Mouse (Mus musculus) embryonic facial prominence, embryonic 14.5 days (tissue): Measurements from ENCODE around the gene Gm28729. TPM values are rescaled to one million over a fixed set of nuclear protein-coding genes. Genes with fewer than 3 reads are reported as not detected.
"Not testable (repeated sequence)": the region's sequence is repeated elsewhere in the genome, so short reads cannot be mapped to it uniquely, and the experiment has no call there.

Experiments
- ATAC-seq: fragments of 200-750 bp; cut with Nextera tagmentation; 2 replicates; pipeline ENCODE4 v1.8.0; 2017; ENCODE audit warnings: low read depth, moderate number of reproducible peaks, moderate TSS enrichment
- DNase-seq: peaks from one replicate; pipeline ENCODE4 v3.0.0-alpha.2; 2015; ENCODE audit warnings: low spot score
- H3K27ac ChIP-seq: fragments of 300-500 bp; sonication (generic); replicated peaks from 2 replicates; pipeline ENCODE4 v1.5.1; 2014; ENCODE audit warnings: low read depth, mild to moderate bottlenecking, low read length, moderate library complexity
- H3K27me3 ChIP-seq: fragments of 300-500 bp; sonication (generic); replicated peaks from 2 replicates; pipeline ENCODE4 v1.6.1; 2014; ENCODE audit warnings: low read length; ENCODE audit not compliant: control insufficient read depth, insufficient read depth
- H3K36me3 ChIP-seq: fragments of 300-500 bp; sonication (generic); 2 replicates; pipeline ENCODE4 v1.6.1; 2014; ENCODE audit warnings: low read length, mixed read lengths; ENCODE audit not compliant: control insufficient read depth, insufficient read depth
- H3K4me1 ChIP-seq: fragments of 300-500 bp; sonication (generic); 2 replicates; pipeline ENCODE4 v1.6.1; 2014; ENCODE audit warnings: antibody characterized with exemption, low read length; ENCODE audit not compliant: control insufficient read depth, insufficient read depth
- H3K4me2 ChIP-seq: fragments of 300-500 bp; sonication (generic); 2 replicates; pipeline ENCODE4 v1.6.1; 2014; ENCODE audit warnings: low read depth, mild to moderate bottlenecking, low read length, moderate library complexity, mixed read lengths
- H3K4me3 ChIP-seq: fragments of 300-500 bp; sonication (generic); 2 replicates; pipeline ENCODE4 v1.5.1; 2014; ENCODE audit warnings: low read depth, mild to moderate bottlenecking, low read length
- H3K9ac ChIP-seq: fragments of 300-500 bp; sonication (generic); 2 replicates; pipeline ENCODE4 v1.6.1; 2014; ENCODE audit warnings: low read depth, mild to moderate bottlenecking, low read length, moderate library complexity, mixed read lengths
- H3K9me3 ChIP-seq: fragments of 300-500 bp; sonication (generic); 2 replicates; pipeline ENCODE4 v1.6.1; 2016; ENCODE audit warnings: low read length; ENCODE audit not compliant: control insufficient read depth
- WGBS: fragments of 180-500 bp; shearing (Covaris S2); extraction: QIAGEN DNeasy Blood & Tissue Kit; methylation state at CpG from one replicate; pipeline ENCODE4 v1.1.7; 2014; 5-methylcytosine and 5-hydroxymethylcytosine counted together
- polyA plus RNA-seq: library from polyadenylated mRNA; unstranded; fragments of >200 nt; fragmentation: Nextera tagmentation; extraction: Ambion mirVana; gene quantifications from 2 replicates; pipeline ENCODE4 v1.2.1, GENCODE M21; 2014

Gm28729 gene
- polyA plus RNA-seq, 1 experiment from 2014 or later, result 0.64 TPM

DNA sequence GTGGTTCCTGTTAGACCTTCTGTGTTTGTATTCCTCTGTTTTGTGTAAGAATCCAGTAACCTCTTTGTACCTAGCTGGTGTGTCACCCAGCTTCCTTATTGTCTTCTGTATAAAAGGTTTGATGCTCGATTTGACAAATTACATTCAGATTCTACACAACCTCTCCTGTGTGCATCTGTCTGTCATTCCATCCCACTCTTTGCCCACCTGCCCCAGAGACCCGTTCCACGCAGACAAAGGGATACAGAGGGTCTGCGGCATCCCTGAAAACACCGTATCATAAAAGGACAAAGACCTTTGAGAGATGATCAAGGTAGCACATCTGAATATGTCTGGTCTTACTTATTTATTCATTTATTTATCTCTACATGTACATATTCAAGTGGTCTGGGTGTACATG, 37.2 kb downstream of the Gm28729 start:
- H3K27me3 ChIP-seq, H3K9ac ChIP-seq, H3K4me1 ChIP-seq, H3K27ac ChIP-seq, DNase-seq, ATAC-seq, H3K4me3 ChIP-seq, H3K4me2 ChIP-seq, H3K36me3 ChIP-seq, H3K9me3 ChIP-seq: not testable (repeated sequence)
- WGBS, result 91% methylated on average over 5 of the region's 5 CpGs

DNA sequence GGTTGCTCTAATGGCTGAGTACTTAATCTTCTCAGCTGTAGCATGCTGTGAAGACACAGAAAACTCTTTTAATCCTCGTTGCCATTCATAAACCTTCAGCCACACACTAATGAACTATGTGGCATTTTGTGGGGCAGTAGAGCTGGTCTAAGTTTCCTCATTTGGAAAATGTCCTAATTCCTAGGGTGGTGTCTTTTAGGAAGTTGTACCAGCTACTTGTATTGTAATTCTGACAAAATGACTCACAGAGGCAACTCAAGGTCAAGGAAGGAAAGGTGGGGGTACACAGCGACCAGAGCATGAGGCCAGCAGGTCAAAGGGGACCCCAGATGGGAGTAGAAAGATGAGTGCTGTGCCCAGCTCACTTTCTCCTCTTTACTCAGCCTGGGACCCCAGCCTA, 41.4 kb downstream of the Gm28729 start:
- no peak for ATAC-seq
- H3K4me3 ChIP-seq, result no peak overlapping the region
- DNase-seq, result no peak
- H3K4me1 ChIP-seq, result no peaks in the 10 kb centered on the region
- no peaks in the 10 kb centered on the region for H3K9me3 ChIP-seq
- H3K9ac ChIP-seq, result no peak overlapping the region
- no peak overlapping the region for H3K4me2 ChIP-seq
- H3K36me3 ChIP-seq, result no peaks in the 10 kb centered on the region
- WGBS, result 56% methylated on average over 2 of the region's 2 CpGs
- H3K27me3 ChIP-seq, result no peaks in the 10 kb centered on the region
- H3K27ac ChIP-seq, result no peak overlapping the region

- Histone ChIP-seq H3K27me3 (no peaks in the 10 kb centered on the region), H3K4me1 (no peaks in the 10 kb centered on the region), H3K9ac (no peak overlapping the region), H3K27ac (no peak overlapping the region), H3K4me3 (no peak overlapping the region), H3K36me3 (no peaks in the 10 kb centered on the region), H3K9me3 (no peaks in the 10 kb centered on the region), H3K4me2 (no peak overlapping the region)
- no peak for ATAC-seq
- no peak for DNase-seq
- 72% methylated on average over 3 of the region's 3 CpGs for WGBS
Measured at GRCm38 (mm10) chr9:96483028-96483427, 42.0 kb downstream of the Gm28729 start.

DNA sequence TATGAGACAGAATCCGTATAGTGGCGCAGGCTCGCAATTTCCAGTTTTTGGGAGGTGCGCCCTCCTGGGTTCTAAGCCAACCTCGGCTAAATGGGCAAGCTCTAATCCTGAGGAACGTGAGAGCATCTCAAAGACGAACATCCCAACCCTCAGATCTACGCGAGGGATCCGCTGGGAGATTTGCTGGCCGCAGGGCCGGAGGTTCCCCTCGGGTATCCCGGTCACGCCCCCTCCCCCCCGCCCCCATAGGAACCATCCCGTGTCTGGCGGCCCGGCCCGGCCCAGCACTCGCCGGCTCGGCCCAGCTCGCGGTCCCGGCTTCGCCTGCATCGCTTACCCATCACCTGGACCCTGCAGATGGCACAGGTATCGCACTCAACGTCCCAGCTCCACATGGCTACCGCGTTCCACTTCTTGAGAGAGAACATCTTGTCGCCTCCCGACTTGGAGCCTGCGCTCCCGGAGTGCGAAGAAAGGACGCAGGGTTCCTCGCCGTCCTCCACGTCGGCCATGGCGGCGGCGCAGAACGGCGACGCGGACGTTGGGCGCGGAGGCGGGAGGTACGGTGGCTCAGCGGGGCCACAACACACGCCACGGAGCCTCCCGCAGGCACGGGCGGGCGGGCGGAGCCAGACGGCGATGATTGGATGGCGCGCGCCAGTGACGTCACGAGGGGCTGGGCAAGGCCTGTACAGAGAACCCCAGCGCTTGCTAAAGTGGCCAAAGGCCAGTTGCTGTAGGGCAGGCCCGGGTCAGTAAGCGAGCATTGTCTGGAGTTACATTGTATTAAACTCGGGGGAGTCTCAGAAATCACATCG, 46.8 kb downstream of the Gm28729 start, which contains the start of gene Rnf7:
Gene Rnf7, minus strand, starts transcription at position 605 of the 818 bp plus-strand sequence.
- no peaks in the 10 kb centered on the region for H3K27me3 ChIP-seq
- peaks cover 16% of the 10 kb centered on the region; the same call in 1 of the 2 replicates for H3K36me3 ChIP-seq
- no peaks in the 10 kb centered on the region for H3K9me3 ChIP-seq
- ATAC-seq (peak; percentile 98), DNase-seq (peak; percentile 98)
- H3K9ac ChIP-seq, result peak within 1 kb of the TSS; percentile 87
- H3K4me1 ChIP-seq, result peaks cover 9% of the 10 kb centered on the region
- H3K27ac ChIP-seq, result peak within 1 kb of the TSS; percentile 89
- H3K4me2 ChIP-seq, result peak within 1 kb of the TSS; percentile 65
- peak within 1 kb of the TSS; percentile 82 for H3K4me3 ChIP-seq
- WGBS, result under 1% methylated on average over 51 of the region's 74 CpGs

DNA sequence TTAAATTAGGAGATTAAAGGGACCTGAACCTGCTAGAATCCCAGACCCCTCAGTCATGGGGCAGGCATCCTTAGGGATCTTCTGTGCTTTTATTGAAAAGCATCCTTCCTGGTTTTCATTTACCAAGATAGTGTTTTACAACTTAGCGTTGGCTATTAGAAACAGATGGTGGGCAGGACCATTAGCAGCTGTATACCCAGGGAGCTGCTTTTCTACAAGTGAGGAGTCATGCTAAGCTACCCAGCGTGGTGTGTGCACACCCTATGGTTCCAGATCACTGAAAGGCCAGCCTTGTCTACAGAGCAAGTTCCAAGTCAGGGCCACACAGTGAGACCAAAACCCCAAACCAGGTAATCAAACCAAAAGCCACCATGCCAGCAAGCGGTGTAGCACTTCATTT, 52.7 kb downstream of the Gm28729 start:
- Histone ChIP-seq H3K4me3 (no peak overlapping the region), H3K4me1 (peaks cover 7% of the 10 kb centered on the region), H3K27ac (no peak overlapping the region), H3K36me3 (peaks cover 41% of the 10 kb centered on the region), H3K27me3 (no peaks in the 10 kb centered on the region), H3K4me2 (no peak overlapping the region), H3K9me3 (no peaks in the 10 kb centered on the region), H3K9ac (no peak overlapping the region; the same call in 1 of the 2 replicates)
- ATAC-seq (peak; percentile 51; the same call in 1 of the 2 replicates), DNase-seq (peak; percentile 49)
- 46% methylated on average over 3 of the region's 3 CpGs for WGBS

GRCm38 (mm10) chr9:96471681-96472080, 53.4 kb downstream of the Gm28729 start:
- WGBS, result 78% methylated on average over 4 of the region's 4 CpGs
- not testable (repeated sequence) for H3K4me3 ChIP-seq

DNA sequence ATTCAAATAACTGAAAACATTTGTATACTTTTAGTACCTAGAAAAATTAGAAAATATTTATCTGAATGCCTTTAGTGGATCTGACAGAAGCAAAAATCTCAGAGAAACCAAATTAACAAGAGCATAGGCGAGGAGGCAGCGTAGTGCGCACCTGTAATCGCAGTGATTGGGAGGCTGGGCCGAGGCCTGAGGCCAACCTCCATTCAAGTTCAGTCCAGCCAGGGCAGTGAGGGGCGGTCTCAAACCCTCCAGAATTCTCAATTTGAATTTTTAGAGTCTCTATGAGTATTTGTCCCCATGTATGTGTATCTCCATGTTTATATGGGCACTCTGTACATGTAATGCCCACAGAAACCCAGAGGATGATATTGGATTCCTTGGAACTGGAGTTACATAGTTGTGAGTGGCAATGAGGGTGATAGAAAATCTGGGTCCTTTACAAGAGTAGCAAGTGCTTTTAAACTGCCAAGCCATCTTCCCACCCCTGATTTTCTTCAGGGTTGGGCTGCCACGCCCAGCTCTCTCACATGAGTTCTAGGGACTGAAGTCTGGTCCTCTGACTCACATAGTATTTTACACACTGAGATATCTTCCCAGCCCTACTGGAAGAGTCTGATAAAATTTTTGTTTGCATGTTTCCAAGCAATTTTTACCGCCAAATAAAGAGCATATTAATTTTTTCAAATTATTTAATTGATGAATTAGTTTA, 54.6 kb downstream of the Gm28729 start:
- Histone ChIP-seq H3K27me3 (no peaks in the 10 kb centered on the region), H3K4me2 (no peak overlapping the region), H3K9ac (no peak overlapping the region), H3K4me3 (no peak overlapping the region), H3K36me3 (peaks cover 48% of the 10 kb centered on the region), H3K27ac (no peak overlapping the region), H3K4me1 (no peaks in the 10 kb centered on the region), H3K9me3 (no peaks in the 10 kb centered on the region)
- ATAC-seq (no peak), DNase-seq (no peak)
- WGBS, result 91% methylated on average over 8 of the region's 8 CpGs

More at GRCm38 (mm10) chr9:96471681-96472080, 53.4 kb downstream of the Gm28729 start:
- not testable (repeated sequence) for H3K9me3 ChIP-seq, DNase-seq, H3K9ac ChIP-seq, H3K27ac ChIP-seq, ATAC-seq, H3K4me1 ChIP-seq, H3K4me2 ChIP-seq, H3K27me3 ChIP-seq
- H3K36me3 ChIP-seq, result peaks cover 48% of the 10 kb centered on the region

GRCm38 (mm10) chr9:96469556-96470265, 55.4 kb downstream of the Gm28729 start:
- H3K27ac ChIP-seq, result no peak overlapping the region
- no peaks in the 10 kb centered on the region for H3K27me3 ChIP-seq
- no peak overlapping the region for H3K9ac ChIP-seq
- H3K36me3 ChIP-seq, result peaks cover 47% of the 10 kb centered on the region
- H3K9me3 ChIP-seq, result no peaks in the 10 kb centered on the region
- no peaks in the 10 kb centered on the region for H3K4me1 ChIP-seq
- no peak for DNase-seq
- no peak for ATAC-seq
- no peak overlapping the region for H3K4me2 ChIP-seq
- H3K4me3 ChIP-seq, result no peak overlapping the region
- 67% methylated on average over 8 of the region's 8 CpGs for WGBS
